Mouse (Mus musculus): ENCODE measurements at regions not wholly inside any gene's neighbourhood (a gene's known extent, or its start where the extent isn't known, plus 50 kb on each side); places are given as distances from the start of the nearest gene placed in this dataset.
A peak's percentile ranks its signal among the peaks of the same experiment; 100 is the strongest.
"Not testable (repeated sequence)": the region's sequence is repeated elsewhere in the genome, so short reads cannot be mapped to it uniquely, and the experiment has no call there.

DNA sequence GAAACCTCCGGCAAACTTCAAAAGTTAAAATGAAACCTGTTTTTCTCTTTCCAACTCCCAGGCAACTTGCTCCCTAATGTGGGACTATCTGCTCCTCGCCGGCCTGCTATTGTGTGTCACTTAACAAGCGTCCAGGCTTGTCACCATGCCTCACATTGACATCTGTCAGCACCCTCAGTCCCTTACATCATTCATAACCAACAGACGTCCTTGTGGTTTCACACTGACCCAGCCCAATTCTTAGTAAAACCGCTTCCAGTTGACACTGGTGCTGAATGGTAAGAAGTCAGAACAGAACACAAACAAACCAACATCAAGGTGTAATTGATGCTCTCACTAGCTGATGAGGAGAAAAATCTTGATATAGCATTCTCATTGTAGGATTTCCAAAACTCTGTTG is 85.8 kb upstream of the Ifngr1 start:
- ATAC-seq (ENCODE audit: low FRiP score), result no peak
- Histone ChIP-seq H3K4me3 (ENCODE audit: low read depth, low read length) (no peak overlapping the region), H3K27ac (ENCODE audit: low read depth, low read length) (no peak overlapping the region), H3K9ac (ENCODE audit: low read length) (no peak overlapping the region), H3K9me3 (ENCODE audit: control insufficient read depth, low read length) (no peaks in the 10 kb centered on the region), H3K4me1 (ENCODE audit: control insufficient read depth, insufficient read depth, low read length) (no peaks in the 10 kb centered on the region), H3K4me2 (no peak overlapping the region), H3K36me3 (ENCODE audit: control insufficient read depth, insufficient read depth, low read length) (no peaks in the 10 kb centered on the region), H3K27me3 (ENCODE audit: control insufficient read depth, insufficient read depth, low read length) (no peaks in the 10 kb centered on the region)
- DNase-seq (ENCODE audit: low spot score, missing footprints), result peak; percentile 26
- WGBS, result 81% methylated on average over 6 of the region's 6 CpGs

DNA sequence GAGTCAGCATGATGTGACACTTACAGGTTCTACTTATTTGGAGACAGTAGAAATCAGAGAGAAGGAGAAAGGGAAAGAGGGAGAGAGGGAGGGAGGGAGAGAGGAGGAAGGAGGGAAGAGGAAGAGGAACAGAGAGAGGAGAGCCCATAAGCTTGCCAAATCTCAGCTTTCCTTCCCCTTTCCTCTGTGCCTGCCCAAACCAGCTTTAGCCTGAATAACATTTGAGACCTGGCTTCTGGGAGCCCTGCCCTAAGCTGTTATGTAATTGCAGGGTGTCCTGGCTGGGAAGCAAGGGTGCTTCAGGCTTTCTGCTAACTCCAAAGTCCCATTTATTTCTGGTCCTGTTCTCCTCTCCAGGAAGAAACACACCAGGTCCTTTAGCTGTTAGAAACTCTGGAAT is 85.3 kb upstream of the Ifngr1 start:
- Histone ChIP-seq H3K4me3 (ENCODE audit: low read depth, low read length) (no peak overlapping the region), H3K9me3 (ENCODE audit: control insufficient read depth, low read length) (no peaks in the 10 kb centered on the region), H3K27ac (ENCODE audit: low read depth, low read length) (no peak overlapping the region), H3K36me3 (ENCODE audit: control insufficient read depth, insufficient read depth, low read length) (no peaks in the 10 kb centered on the region), H3K9ac (ENCODE audit: low read length) (no peak overlapping the region), H3K27me3 (ENCODE audit: control insufficient read depth, insufficient read depth, low read length) (no peaks in the 10 kb centered on the region), H3K4me1 (ENCODE audit: control insufficient read depth, insufficient read depth, low read length) (no peaks in the 10 kb centered on the region), H3K4me2 (no peak overlapping the region)
- ATAC-seq (ENCODE audit: low FRiP score) (no peak), DNase-seq (ENCODE audit: low spot score, missing footprints) (peak; percentile 51)

DNA sequence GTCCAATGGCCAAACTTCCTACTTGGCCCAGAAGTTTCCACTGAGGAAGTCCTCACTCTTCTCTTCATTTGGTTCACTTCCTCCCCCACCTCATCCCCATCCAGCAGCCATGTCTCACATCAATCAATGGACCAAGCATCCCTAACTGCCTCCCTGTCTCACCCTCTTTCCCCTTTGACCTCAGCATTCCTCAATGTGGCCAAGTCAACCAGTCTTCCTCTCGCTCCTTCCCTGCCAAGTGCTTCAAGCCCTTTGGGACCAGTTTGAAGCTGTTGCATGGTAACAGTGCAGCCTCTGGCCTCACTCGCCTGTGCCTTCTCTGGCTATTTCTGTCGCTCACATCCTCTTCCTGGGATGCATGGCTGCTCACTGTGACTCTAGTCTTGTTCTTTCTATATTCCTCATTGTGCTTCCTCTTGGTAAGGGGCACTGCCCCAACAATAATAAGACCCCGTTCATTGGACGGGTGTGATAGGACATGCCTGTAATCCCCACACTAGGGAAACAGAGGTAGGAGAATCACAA is 83.5 kb upstream of the Ifngr1 start:
- Histone ChIP-seq H3K4me1 (ENCODE audit: control insufficient read depth, insufficient read depth, low read length) (no peaks in the 10 kb centered on the region), H3K27me3 (ENCODE audit: control insufficient read depth, insufficient read depth, low read length) (no peaks in the 10 kb centered on the region), H3K9ac (ENCODE audit: low read length) (no peak overlapping the region), H3K36me3 (ENCODE audit: control insufficient read depth, insufficient read depth, low read length) (no peaks in the 10 kb centered on the region), H3K4me2 (no peak overlapping the region), H3K4me3 (ENCODE audit: low read depth, low read length) (no peak overlapping the region), H3K9me3 (ENCODE audit: control insufficient read depth, low read length) (no peaks in the 10 kb centered on the region), H3K27ac (ENCODE audit: low read depth, low read length) (no peak overlapping the region)
- WGBS, result 67% methylated on average over 5 of the region's 5 CpGs
- no peak for DNase-seq (ENCODE audit: low spot score, missing footprints)
- ATAC-seq (ENCODE audit: low FRiP score), result no peak

DNA sequence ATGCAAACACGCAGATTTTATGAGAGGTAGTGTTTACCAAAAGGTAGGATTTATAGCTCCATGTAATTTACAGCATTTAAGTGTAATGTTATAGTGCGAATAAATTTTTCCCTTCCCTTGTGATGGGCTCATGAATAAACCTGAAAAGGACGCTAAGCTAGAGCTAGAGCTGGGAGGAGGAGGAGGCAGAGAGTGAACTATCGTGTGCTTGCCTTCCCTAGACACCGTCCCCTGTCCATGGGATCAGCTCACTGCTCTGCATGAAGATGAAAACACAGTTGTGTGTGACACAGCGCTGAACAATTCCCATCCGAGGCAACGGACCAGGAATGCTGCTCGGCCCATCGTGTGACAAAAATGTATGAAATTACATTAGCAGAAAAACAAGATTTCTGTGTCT is 81.7 kb upstream of the Ifngr1 start:
- H3K4me2 ChIP-seq, result no peak overlapping the region
- H3K4me3 ChIP-seq (ENCODE audit: low read depth, low read length), result no peak overlapping the region
- H3K27me3 ChIP-seq (ENCODE audit: control insufficient read depth, insufficient read depth, low read length), result no peaks in the 10 kb centered on the region
- H3K9ac ChIP-seq (ENCODE audit: low read length), result no peak overlapping the region
- no peaks in the 10 kb centered on the region for H3K36me3 ChIP-seq (ENCODE audit: control insufficient read depth, insufficient read depth, low read length)
- 84% methylated on average over 10 of the region's 10 CpGs for WGBS
- H3K4me1 ChIP-seq (ENCODE audit: control insufficient read depth, insufficient read depth, low read length), result no peaks in the 10 kb centered on the region
- H3K27ac ChIP-seq (ENCODE audit: low read depth, low read length), result no peak overlapping the region
- H3K9me3 ChIP-seq (ENCODE audit: control insufficient read depth, low read length), result no peaks in the 10 kb centered on the region
- DNase-seq (ENCODE audit: low spot score, missing footprints), result no peak
- no peak for ATAC-seq (ENCODE audit: low FRiP score)

DNA sequence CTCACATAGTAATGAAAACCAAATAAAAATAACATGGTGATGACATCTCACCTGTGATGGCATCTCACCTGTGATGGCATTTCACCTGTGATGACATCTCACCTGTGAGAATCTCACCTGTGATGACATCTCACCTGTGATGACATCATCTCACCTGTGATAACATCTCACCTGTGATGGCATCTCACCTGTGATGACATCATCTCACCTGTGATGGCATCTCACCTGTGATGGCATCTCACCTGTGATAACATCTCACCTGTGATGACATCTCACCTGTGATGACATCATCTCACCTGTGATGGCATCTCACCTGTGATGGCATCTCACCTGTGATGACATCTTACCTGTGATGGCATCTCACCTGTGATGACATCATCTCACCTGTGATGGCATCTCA is 77.4 kb upstream of the Ifngr1 start:
- H3K4me1 ChIP-seq (ENCODE audit: control insufficient read depth, insufficient read depth, low read length); H3K9ac ChIP-seq (ENCODE audit: low read length); DNase-seq (ENCODE audit: low spot score, missing footprints); H3K9me3 ChIP-seq (ENCODE audit: control insufficient read depth, low read length); H3K4me2 ChIP-seq; H3K36me3 ChIP-seq (ENCODE audit: control insufficient read depth, insufficient read depth, low read length); H3K27me3 ChIP-seq (ENCODE audit: control insufficient read depth, insufficient read depth, low read length); H3K27ac ChIP-seq (ENCODE audit: low read depth, low read length); ATAC-seq (ENCODE audit: low FRiP score); H3K4me3 ChIP-seq (ENCODE audit: low read depth, low read length): not testable (repeated sequence)

DNA sequence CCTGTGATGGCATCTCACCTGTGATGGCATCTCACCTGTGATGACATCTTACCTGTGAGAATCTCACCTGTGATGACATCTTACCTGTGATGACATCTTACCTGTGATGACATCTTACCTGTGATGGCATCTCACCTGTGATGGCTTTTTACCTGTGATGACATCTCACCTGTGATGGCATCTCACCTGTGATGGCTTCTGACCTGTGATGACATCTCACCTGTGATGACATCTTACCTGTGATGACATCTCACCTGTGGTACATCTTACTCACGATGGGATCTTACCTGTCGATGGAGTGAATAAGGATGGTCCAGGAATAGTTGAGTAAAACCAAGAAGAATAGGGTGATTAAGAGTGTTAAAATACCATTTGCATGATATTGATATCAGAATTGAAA is 76.9 kb upstream of the Ifngr1 start:
- Histone ChIP-seq H3K9me3 (ENCODE audit: control insufficient read depth, low read length) (no peaks in the 10 kb centered on the region), H3K4me1 (ENCODE audit: control insufficient read depth, insufficient read depth, low read length) (no peaks in the 10 kb centered on the region), H3K36me3 (ENCODE audit: control insufficient read depth, insufficient read depth, low read length) (no peaks in the 10 kb centered on the region), H3K9ac (ENCODE audit: low read length) (no peak overlapping the region), H3K27ac (ENCODE audit: low read depth, low read length) (no peak overlapping the region), H3K4me3 (ENCODE audit: low read depth, low read length) (no peak overlapping the region), H3K27me3 (ENCODE audit: control insufficient read depth, insufficient read depth, low read length) (no peaks in the 10 kb centered on the region), H3K4me2 (no peak overlapping the region)
- no peak for ATAC-seq (ENCODE audit: low FRiP score)
- no peak for DNase-seq (ENCODE audit: low spot score, missing footprints)
- WGBS, result 92% methylated on average over 2 of the region's 2 CpGs

DNA sequence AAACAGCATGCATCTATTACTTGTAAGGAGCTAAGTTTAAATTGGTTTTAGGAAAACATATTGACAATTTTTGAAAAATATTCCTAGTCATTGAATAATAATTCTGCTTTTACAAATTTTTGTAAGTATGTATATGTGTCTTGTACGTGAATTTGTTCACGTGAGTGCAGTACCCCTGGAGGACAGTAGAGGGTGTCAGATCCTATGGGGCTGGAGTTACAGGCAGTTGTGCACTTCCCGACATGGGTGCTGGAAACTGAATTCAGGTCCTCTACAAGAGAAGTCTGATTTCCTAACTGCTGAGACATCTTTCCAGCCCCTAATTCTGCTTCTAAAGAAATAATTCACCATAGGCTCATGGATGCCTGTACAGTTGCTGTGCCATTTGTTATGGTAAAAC is 75.7 kb upstream of the Ifngr1 start:
- no peaks in the 10 kb centered on the region for H3K27me3 ChIP-seq (ENCODE audit: control insufficient read depth, insufficient read depth, low read length)
- no peaks in the 10 kb centered on the region for H3K36me3 ChIP-seq (ENCODE audit: control insufficient read depth, insufficient read depth, low read length)
- no peak overlapping the region for H3K27ac ChIP-seq (ENCODE audit: low read depth, low read length)
- DNase-seq (ENCODE audit: low spot score, missing footprints), result no peak
- no peaks in the 10 kb centered on the region for H3K9me3 ChIP-seq (ENCODE audit: control insufficient read depth, low read length)
- ATAC-seq (ENCODE audit: low FRiP score), result no peak
- no peaks in the 10 kb centered on the region for H3K4me1 ChIP-seq (ENCODE audit: control insufficient read depth, insufficient read depth, low read length)
- WGBS, result 89% methylated on average over 3 of the region's 3 CpGs
- H3K4me2 ChIP-seq, result no peak overlapping the region
- H3K4me3 ChIP-seq (ENCODE audit: low read depth, low read length), result no peak overlapping the region
- no peak overlapping the region for H3K9ac ChIP-seq (ENCODE audit: low read length)

DNA sequence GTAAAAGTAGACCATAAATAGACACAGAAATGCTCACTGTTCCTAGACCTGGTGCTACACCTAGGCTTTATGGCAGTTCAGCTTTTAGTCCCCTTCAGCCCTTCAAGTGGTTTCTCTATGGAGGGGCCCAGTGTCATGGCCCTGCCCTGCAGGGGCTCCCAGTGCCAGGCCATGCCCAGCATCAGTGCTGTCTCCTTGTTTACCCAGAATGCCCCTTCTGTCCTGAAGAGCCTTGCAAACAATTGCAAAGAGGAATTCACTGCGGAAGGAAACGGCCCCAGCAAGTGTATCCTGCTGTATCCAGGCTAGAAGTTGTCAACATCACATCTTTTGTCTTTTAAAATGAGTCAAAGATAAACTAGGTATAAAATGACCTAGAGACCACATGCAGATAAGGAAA is 74.7 kb upstream of the Ifngr1 start:
- DNase-seq (ENCODE audit: low spot score, missing footprints), result no peak
- Histone ChIP-seq H3K36me3 (ENCODE audit: control insufficient read depth, insufficient read depth, low read length) (no peaks in the 10 kb centered on the region), H3K4me2 (no peak overlapping the region), H3K9me3 (ENCODE audit: control insufficient read depth, low read length) (no peaks in the 10 kb centered on the region), H3K27me3 (ENCODE audit: control insufficient read depth, insufficient read depth, low read length) (no peaks in the 10 kb centered on the region), H3K27ac (ENCODE audit: low read depth, low read length) (no peak overlapping the region), H3K4me3 (ENCODE audit: low read depth, low read length) (no peak overlapping the region), H3K4me1 (ENCODE audit: control insufficient read depth, insufficient read depth, low read length) (no peaks in the 10 kb centered on the region), H3K9ac (ENCODE audit: low read length) (no peak overlapping the region)
- no peak for ATAC-seq (ENCODE audit: low FRiP score)
- WGBS, result 83% methylated on average over 2 of the region's 2 CpGs

DNA sequence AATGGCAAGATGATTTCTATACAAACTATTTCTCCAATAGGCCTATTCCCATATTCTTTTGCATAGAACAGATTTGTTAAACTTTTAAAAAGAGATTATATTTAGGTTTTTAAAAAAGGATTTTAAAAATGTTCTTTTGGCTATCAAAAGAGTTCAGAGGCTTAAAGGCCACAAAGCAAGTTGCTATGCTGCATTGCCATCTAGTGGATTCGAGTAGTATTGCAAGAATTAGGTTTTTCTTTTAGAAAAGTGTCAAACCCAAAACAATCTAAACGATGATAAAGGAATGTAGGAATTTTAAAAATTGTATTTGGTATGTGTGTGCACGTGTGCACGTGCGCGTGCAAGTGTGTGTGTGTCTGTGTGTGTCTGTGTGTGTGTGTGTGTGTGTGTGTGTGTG is 73.0 kb upstream of the Ifngr1 start:
- 9% methylated on average over 6 of the region's 6 CpGs for WGBS
- H3K27me3 ChIP-seq (ENCODE audit: control insufficient read depth, insufficient read depth, low read length), result no peaks in the 10 kb centered on the region
- no peak overlapping the region for H3K9ac ChIP-seq (ENCODE audit: low read length)
- no peak overlapping the region for H3K27ac ChIP-seq (ENCODE audit: low read depth, low read length)
- DNase-seq (ENCODE audit: low spot score, missing footprints) (peak; percentile 90), ATAC-seq (ENCODE audit: low FRiP score) (no peak)
- H3K4me3 ChIP-seq (ENCODE audit: low read depth, low read length), result no peak overlapping the region
- H3K9me3 ChIP-seq (ENCODE audit: control insufficient read depth, low read length), result no peaks in the 10 kb centered on the region
- H3K36me3 ChIP-seq (ENCODE audit: control insufficient read depth, insufficient read depth, low read length), result no peaks in the 10 kb centered on the region
- H3K4me1 ChIP-seq (ENCODE audit: control insufficient read depth, insufficient read depth, low read length), result no peaks in the 10 kb centered on the region
- H3K4me2 ChIP-seq, result no peak overlapping the region

DNA sequence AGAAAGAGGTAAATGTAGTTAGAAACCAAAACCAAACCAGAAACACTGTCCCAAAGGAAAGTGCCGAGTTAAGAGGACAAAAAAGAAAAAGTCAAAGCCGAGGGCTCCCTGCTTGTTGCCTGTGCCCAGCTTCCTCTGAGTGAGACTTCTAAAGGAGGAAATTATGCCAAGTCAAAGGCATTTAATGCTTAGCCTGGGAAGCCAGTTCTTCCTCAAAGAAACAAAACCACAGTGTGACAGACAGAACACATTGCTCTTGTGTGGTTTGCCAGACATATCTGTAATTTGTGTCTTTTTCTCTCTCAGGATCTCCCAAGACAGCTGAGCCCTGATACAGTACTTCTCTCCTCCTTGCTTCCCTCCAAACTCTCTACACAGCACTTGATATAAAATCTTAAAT is 69.6 kb upstream of the Ifngr1 start:
- ATAC-seq (ENCODE audit: low FRiP score) (no peak), DNase-seq (ENCODE audit: low spot score, missing footprints) (no peak)
- no peak overlapping the region for H3K27ac ChIP-seq (ENCODE audit: low read depth, low read length)
- H3K36me3 ChIP-seq (ENCODE audit: control insufficient read depth, insufficient read depth, low read length), result no peaks in the 10 kb centered on the region
- H3K27me3 ChIP-seq (ENCODE audit: control insufficient read depth, insufficient read depth, low read length), result no peaks in the 10 kb centered on the region
- no peak overlapping the region for H3K4me3 ChIP-seq (ENCODE audit: low read depth, low read length)
- 81% methylated on average over 2 of the region's 2 CpGs for WGBS
- H3K9me3 ChIP-seq (ENCODE audit: control insufficient read depth, low read length), result no peaks in the 10 kb centered on the region
- H3K4me1 ChIP-seq (ENCODE audit: control insufficient read depth, insufficient read depth, low read length), result no peaks in the 10 kb centered on the region
- no peak overlapping the region for H3K4me2 ChIP-seq
- no peak overlapping the region for H3K9ac ChIP-seq (ENCODE audit: low read length)
